Mouse (Mus musculus) mature B cell (primary cell): ENCODE data around the gene Ubap1l.

Experiments
- in situ Hi-C: fragments of 300-500 bp; cut with MboI; formaldehyde crosslinking; loops from 2 replicates; pipeline ENCODE4 v1.14.3; 2019

Gene Ubap1l

DNA sequence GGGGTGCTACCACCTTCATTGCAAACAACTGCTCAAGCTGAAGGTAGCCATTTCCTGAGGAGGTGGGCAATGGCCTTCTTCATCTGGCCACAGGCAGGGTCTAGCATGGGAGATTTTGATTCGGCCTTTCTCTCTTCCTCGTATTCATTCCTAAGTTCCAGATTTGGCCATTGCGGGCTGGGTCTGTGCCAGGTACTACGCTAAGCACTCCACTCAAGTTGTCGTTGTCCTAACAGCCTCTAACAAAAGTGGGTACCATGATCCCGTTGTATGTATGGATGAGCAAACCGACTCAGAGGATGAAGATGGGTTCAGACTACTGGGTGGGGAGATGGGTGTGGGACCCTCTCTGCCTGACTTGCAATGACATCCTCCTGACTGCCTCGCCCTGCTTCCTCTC, 49.5 kb downstream of the Ubap1l start:
- in situ Hi-C loops = no loop called here

- in situ Hi-C loops = no loop called here
These were observed 50.5 kb downstream of the Ubap1l start for GRCm38 (mm10) chr9:65411326-65411725.

- in situ Hi-C loops = no loop called here
These were observed 56.9 kb downstream of the Ubap1l start for GRCm38 (mm10) chr9:65417738-65418137.

- in situ Hi-C loops = no loop called here
These were observed 58.8 kb downstream of the Ubap1l start for GRCm38 (mm10) chr9:65419633-65420032.

DNA sequence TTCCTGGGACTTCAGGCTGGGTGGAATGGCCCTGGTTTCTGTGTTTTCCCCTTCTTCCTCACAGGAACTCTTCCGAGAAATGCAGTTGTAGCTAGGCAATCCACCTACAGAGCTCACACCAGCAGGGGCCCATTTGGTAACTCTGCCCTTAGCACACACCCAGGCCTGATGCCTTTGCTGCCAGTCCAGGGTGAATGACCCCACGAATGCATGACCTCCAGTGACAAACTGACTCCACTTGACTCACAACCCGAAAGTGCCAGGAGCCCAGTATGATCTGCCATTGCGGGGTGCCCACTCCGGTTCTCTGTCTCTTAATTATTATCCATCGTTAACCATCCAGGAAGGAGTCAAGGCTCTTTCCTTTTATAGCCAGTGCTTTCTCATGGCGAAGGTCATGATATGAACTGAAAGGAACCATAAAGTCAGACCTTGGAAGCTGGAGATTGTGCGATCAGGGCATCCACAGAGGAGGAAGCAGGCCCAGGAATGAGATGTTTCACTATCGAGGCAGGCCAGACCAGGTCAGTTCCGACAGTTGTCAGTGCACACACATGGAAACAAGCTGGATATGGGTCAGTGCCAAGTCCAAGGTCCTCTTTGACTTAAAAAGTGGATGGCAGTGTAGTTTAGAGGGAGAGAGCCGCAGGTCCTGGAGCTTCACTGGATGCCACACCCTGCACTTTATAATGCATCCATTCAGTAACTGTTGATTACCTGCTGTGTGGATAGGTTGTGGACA, 62.1 kb downstream of the Ubap1l start, which contains the start of gene Slc51b:
Gene Slc51b (minus strand): TSS at position 196 of the 742 bp plus-strand sequence.
- in situ Hi-C loops = no loop called here

DNA sequence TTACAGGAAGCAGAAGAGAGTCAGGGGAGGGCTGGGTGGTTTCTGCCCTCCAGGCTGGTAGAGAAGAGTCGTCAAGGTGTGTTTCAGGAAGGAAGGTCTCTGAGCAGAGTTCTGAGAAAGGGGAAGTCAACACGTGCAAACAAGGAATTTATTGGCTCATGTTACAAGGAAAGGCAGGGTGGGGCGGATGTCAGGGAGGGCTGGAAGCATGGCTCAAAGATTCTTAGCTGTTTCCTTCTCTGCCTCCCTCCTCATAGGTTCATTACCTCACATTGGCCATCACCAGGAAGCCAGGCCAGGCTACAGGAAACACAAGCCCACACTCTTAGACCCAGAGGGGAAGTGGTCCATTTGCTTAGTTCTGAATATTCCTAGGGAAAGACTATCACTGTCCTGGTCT, 63.6 kb downstream of the Ubap1l start:
- in situ Hi-C loops = no loop called here

DNA sequence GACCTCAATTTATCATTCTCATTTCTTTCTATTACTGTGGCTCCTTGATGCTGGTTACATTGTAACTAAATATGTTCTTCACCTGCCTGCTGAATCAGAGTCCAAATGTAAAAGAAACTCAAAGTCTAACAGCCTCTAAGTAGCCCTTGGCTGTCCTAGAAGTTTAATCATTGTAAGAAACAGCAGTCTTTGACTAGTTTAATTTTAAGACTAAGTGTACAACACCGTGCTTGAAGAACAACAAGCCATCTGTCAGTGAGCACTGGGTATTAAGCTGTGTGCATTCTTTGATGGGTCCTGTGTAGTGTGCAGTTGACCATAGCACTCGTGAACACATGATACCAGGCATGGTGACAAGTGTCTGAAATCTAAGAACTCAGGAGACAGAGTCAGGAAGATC, 66.7 kb downstream of the Ubap1l start:
- in situ Hi-C loops = no loop called here

DNA sequence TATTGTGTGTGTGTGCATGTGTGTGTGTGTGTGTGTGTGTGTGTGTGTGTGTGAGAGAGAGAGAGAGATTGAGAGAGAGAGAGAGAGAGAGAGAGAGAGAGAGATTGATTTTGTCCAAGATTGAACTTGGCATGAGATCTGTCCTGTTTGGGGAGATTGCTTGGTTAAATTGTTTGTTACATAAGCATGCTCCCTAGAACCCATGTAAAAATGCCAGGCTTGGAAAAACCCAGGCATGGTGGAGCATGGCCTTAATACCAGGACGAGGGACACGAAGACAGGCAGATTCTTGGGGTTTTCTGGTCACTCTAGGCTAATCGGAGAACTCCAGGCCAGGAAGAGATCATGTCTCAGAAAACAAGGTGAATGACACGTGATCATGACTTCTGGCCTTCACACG, 67.2 kb downstream of the Ubap1l start:
- in situ Hi-C loops = no loop called here
